Mouse (Mus musculus): ENCODE results near the gene Igsf11.

DNA sequence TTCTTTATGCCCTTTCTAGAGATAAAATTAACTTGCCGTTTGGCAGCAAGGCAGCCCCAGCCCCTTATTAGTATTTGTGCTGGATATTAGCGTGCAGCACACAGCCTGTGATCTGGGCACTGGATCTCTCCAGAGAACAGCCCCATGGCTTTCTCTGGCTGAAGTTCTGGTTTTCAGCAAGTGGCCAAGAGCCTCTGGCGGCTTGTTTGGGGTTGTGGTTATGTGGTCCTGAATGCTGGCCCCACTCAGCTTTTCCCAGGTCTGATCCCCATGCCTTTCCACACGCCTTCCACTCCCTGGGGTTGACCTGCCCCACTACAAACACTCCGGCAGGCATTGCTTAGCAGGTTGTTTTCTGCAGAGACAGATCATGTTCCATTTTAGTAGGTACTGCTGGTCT is 24.4 kb downstream of the Igsf11 start:
- TF ChIP-seq HCFC1 (IDR thresholded peaks at IDR 0.05; ENCODE audit: borderline replicate concordance, insufficient read depth, low read length): no peak
- TF ChIP-seq CHD2 (IDR thresholded peaks at IDR 0.05; ENCODE audit: low read depth, low read length): no peak
- TF ChIP-seq ZNF384 (IDR thresholded peaks at IDR 0.05; ENCODE audit: low read depth, low read length): no peak
- TF ChIP-seq ZC3H11A (IDR thresholded peaks at IDR 0.05; ENCODE audit: borderline replicate concordance, low read depth, low read length): no peak
